Mouse (Mus musculus) retina, adult 2 months (tissue): Measurements from ENCODE around the gene Kcnk10.
A peak's percentile ranks its signal among the peaks of the same experiment; 100 is the strongest.
"Not testable (repeated sequence)": the region's sequence is repeated elsewhere in the genome, so short reads cannot be mapped to it uniquely, and the experiment has no call there.

Experiments used
- DNase-seq: peaks from one replicate; pipeline ENCODE4 v3.0.0-alpha.2; 2012; ENCODE audit warnings: low read depth, low spot score

Gene Kcnk10

DNA sequence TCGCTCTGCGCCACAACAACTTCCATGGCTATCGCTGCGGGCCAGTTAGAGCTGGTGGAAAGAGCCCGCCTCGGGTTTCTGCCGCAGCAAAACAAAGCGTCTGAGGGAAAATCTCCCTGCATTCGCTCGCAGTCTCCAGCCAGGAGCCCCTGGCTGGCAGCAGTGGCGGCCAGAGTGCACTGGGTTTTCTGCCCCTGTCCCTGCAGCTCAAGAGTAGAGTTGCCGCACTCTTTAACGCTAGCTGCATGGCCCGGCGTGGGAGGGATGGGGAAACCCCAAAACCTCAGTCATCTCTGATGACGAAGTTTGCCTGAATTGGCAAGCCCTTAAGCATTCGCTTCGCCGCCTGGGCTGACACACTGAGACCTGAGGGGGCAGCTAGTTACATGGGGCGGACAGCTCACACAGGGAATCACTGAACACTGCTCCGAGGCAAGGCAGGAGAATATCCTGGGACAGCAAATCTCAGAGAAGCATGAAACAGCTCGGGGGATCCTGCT is at the start of gene Kcnk10:
TSS of gene Kcnk10 (minus strand) at position 450 of the 500 bp plus-strand sequence.
- DNase-seq = no peak

DNA sequence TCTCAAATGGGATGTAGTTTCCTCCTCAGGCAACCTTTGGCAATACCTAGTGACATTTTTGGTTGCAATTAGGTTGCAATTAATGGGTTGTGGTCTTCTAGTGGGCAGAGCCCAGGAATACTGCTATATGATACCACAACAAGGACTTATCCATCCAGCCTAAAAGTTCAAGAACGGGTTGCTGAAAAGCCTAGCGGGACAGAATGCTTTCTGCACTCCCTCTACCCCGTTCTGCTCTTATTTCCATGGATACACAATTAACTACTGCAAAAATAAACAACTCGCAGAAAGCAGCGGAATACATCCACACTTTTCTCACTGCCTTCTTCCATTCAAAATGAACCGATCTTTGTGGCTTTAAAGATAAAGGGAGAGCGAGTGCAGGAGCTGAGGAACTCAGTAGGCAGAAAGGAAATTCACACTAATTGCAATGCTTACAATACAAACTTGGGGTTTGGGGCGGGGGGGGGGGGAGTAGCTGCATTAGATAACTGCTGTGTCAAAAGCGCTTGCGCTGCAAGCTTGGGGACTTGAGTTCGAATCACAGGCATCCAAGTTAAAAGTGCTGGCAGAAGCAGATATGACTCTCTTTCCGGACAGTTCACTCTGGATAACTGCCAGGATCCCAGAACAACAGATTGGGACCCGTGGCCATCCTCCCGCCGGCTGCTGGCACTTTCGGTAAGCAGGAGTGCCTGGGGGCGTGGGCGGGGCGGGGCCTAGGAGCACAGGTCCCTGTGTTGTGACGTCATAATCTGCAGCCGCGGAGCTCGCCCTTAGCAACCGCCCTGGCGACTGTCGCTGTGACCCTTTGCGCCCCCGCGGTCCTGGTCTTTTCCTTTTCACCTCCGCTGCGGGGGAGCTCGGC is 49.5 kb upstream of the Kcnk10 start, which contains the start of gene Spata7:
TSS of gene Spata7 (plus strand) at position 766 of the 868 bp plus-strand sequence.
- peak; percentile 65 for DNase-seq

DNA sequence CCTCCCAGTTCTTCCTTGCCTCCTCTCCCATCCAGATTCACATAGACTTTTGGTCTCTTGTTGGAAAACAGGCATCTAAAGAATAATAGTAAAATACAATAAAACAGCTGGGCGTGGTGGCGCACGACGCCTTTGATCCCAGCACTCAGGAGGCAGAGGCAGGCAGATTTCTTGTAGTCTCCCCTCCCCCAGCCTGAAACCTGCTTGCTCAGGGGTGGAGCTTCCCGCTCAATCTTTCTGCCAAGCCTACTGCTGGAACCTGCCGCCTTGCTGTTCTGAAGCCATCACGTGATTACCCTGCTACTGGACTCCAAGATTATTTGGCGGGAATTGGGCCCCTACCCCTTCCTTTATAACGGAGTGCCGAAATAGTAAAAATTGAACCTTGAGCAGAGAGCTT is 45.2 kb upstream of the Kcnk10 start:
- DNase-seq = not testable (repeated sequence)

DNA sequence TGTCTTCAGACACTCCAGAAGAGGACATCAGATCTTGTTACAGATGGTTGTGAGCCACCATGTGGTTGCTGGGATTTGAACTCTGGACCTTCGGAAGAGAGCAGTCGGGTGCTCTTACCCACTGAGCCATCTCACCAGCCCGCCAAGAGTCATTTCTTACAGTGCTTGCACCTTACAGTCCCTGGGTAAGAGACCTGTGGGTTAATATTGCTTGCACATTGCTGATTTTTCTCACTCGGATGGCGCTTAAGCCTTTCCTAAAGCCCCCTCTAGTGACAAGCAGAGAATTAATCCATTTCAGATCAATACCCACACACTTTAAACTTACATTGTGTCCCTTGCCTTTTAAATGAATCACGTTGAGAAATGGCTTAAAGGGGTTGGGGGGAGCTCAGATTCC is 42.8 kb upstream of the Kcnk10 start:
- DNase-seq = not testable (repeated sequence)

DNA sequence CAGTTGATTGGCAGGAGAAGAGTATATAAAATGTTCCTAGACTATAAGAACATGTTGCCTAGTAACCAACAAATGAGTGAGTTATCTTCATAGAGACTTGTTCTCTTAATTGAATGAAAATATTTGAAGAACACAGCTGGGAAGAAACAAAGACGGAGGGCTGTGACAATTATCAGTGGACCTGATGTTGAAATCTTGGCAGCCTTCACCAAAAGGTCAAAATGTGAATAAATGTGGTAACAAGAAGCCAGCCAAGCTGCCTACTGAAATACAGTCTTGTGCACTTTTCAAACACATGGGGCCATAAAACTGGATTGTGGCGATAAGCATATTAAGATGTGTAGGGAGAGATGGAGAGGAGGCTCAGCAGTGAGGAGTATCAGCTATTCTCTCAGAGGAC is 41.4 kb upstream of the Kcnk10 start:
- DNase-seq = no peak

DNA sequence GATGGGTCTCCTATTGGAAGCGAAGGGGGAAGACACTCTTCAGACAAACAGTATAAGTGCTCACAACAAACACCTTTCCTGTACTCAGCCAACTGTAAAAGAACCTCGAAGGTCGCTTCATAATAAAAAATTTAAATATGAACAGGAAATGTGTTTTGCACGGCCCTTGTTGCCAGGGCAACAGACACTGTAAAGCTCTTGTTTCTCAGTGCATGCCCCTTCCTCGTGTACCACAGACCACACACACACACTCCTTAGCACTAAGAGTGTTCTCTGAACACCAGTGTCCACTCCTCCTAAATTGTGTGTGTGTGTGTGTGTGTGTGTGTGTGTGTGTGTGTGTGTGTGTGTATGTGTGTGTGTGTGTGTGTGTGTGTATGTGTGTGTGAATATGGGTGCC is 37.6 kb upstream of the Kcnk10 start:
- DNase-seq = no peak

DNA sequence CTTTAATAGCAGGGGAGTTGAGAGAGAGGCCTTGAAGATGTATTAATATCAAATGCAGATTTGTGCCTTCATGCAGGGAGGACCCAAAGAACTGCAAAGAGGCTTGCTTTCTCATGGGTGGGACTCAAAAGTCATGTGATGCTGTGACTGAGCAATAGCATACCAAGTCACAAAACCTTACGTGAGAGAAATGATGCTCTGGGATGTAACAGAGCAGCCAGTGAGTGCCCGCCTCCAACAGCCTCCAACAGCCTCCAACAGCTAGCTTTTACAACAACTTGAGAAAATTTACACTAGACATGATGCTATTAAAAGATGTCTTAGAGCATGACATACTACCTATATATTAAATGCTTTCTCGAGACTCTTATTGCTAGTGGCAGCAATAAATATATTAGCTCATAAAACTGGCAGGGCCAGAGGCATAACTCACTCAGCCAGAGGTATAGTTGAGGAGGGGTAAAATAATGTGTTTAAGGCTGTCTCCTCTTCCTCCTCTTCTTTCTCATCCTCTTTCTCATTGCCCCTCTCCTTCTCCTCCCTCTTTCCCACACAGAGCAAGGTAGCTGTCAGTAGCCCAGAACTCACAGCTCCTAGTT is 36.9 kb upstream of the Kcnk10 start:
- no peak for DNase-seq

DNA sequence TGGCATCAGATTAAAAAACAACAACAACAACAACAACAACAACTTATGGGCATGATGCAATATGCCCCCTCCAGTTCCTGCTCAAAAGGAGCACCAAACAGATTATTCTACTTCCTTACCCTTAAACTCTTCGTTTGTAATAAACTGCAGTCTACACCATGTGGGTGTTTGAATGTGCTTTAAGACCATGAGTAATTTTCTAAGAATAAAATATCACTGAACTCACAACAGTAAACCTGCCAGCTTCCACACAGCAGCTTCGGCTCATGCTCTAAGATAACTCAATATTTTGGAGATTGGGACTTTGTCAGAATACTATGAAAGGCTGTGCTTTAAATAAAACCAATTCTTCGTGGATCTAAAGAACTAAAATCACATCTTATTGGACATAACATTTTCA is 32.2 kb upstream of the Kcnk10 start:
- DNase-seq = no peak

DNA sequence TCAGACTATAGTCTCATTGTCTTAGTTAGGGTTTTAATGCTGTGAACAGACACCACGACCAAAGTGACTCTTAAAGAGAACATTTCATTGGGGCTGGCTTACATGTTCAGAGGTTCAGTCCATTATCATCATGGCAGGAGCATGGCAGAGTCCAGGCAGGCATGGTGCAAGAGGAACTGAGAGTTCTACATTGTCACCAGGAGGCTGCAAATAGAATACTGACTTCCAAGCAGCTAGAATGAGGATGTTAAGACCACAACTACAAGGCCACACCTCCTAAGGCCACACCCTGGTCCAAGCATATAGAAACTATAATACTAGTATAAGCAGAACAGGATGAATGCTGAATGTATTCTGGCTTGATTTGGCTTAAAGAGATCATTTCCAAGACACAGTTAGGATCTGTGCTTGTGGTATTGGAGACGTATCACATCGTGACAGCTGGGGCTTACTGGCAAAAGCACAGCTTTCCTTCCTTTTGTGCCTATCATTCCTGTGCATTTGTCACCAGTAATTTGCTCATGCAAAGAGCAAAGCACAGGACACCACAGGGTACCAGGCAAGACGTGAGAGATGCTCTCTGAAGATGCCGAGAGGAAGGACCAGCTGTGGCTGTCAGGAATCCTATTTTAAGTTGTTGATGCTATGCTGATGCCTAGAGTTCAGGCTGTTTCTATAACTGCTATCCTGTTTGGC is 28.6 kb upstream of the Kcnk10 start:
- DNase-seq = no peak

DNA sequence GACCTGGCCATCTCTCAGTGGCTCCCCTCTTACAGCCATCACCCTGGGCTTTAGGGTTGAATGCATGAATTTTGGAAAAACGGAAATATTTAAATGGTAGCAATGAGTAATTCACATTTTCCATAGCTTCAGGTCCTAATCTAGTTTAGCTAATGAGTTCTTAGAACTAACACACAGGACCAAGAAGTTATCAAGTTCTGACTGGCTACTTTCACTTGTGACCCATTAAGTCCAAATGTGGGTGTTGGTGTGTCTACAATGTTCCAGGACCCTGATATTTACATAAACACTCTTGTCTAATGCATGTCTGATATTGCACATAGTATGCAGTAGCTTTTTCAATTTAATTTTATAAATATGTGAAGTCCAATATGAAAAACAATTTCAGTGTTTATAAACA is 27.2 kb upstream of the Kcnk10 start:
- no peak for DNase-seq

DNA sequence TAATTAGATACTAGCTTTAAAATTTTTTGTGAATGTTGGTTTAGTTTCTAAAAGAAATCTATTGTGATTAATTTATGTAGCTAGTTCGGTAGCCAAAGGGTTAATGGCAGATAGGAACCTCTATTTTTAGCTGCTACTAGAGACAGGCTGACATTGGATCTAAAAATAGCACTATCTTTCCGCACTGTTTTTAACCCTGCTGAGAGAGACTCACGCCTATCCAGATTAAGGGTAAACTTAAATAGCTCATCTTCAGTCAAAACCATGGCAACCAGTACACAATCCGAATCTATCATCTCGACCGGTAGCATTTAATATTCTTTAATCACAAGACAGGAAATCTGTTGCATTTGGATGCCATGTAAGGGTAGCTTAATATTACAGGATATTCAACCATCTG is 24.0 kb upstream of the Kcnk10 start:
- no peak for DNase-seq

DNA sequence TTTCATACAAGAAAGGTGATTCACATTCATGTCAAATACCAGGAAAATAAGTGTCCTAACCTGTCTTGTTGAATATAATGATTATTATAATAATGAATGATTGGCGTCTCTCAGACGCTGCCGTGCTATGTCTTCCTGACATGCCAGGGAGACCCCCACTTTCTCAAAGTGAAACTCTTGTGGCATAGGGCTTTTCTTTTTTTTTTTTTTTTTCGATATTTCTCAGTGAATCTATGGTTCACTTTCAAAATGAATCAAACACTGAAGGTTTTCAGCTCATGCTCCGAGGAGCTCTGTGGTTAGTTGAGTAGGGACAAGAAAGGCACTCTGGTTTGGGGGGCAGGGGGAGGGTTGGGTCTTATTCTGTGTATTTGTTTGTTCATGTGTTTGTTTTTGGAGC is 22.8 kb upstream of the Kcnk10 start:
- no peak for DNase-seq

DNA sequence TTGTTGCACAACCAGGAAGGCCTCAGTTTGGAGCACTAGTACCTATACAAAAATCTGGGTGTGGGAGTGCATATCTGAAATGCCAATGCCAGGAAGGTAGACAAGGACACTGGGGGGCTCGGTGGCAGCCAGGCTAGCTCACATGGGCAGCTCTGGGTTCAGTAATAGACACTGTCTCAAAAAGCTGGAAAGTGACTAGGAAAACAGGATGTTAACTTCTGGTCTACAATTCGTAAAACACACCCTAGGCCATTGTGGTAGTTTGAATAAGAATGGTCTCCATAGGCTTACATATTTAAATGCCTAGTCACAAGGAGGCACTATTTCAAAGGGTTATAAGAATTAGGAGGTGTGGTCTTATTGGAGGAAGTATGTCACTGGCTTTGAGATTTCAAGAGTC is 12.9 kb upstream of the Kcnk10 start:
- DNase-seq = no peak

DNA sequence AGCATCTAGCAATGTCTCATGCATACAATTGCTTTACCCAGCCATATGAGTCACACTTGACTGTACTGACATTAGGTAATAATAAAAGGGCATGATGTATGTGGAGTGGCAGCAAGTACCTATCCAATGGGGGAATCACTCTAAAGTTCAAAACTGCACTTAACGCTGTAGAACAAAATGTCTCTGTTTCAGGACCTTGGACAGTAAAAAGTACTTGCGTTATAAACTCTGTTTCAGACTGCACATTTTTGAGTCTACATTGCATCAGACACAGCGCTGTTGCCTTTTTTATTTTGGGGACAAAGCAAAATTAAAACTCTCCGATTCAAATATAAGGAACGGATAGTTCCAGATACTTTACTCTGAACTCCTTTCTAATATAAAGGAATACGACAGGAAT is 10.5 kb upstream of the Kcnk10 start:
- DNase-seq = no peak

DNA sequence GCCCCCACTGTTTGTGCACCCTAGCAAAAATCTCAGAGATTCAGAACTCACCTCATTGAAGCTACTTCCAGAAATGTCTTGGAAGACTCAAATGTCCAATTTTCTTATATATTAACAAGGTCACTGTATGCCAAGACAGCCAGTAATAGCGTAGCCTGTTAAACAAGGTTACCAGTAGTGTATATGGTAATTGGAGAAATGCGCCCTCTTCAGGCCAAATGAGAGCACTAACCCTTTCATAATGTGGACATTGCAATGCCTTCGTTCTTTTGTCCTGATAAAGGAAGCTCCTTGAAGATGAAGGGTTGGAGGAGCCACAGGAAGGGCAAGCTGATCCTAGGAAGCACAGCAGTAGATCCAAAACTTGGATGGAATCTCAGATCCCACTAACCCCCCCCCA is 7.2 kb upstream of the Kcnk10 start:
- no peak for DNase-seq

DNA sequence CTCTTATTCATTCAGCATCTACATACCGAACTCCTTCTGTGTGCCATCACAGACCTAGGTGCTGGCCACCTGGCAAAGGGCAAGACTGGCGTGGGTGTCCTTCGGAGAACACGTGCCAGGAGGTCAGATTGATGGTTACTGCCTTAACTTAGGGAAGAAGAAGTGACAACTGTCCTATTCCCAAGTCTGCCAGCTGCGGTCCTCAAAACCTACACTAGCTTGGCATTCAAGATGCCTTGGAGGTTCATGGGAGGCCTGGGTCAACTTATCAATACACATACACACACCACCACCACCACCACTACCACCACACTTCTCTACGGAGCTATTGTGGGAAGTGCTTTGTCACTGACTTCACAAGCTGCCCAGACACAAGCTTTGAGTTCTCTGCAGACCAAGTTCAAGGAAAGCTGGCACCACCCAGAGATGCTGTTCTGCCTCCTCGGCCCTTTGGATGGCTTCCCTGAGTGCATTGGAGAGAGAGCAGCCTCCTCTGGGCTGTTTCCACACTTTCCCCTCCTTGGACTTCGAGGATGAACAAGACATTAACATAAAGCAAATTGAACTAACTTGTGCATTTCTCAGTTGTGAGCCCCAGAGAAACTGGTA is 2.1 kb downstream of the Kcnk10 start:
- DNase-seq = no peak

DNA sequence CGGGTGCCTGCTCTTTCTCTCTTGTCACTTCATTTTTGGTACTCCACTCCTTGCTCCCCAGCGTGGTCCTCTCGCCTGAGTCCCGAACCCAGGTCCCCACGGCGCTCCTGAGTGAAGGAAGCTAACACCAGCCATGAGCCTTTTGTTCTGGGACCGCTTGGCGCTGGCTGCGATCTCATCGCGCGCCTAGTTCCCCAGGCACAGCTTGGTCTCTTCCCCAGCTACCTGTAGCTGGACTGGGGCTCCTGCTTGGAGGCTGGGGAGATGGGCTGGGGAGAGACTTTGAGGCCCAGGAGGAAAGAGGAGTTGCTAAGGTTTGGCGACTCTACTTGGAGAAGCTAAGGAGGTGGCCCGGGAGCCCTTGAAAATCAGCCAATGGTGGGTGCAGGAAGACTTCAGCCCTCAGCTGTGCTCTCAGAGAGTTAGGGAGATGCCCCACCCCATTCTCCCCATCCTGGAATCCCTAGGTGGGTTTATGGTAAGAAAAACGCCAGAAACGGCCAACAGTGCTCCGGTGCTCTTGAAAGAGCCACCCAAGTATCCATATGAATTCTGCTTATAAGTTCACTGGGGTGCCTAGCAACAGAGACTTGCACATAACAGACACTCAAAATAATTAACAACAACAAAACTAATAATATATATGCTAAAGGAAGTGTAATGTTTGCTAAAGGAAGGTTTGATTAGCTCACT is 2.8 kb downstream of the Kcnk10 start:
- DNase-seq = no peak

DNA sequence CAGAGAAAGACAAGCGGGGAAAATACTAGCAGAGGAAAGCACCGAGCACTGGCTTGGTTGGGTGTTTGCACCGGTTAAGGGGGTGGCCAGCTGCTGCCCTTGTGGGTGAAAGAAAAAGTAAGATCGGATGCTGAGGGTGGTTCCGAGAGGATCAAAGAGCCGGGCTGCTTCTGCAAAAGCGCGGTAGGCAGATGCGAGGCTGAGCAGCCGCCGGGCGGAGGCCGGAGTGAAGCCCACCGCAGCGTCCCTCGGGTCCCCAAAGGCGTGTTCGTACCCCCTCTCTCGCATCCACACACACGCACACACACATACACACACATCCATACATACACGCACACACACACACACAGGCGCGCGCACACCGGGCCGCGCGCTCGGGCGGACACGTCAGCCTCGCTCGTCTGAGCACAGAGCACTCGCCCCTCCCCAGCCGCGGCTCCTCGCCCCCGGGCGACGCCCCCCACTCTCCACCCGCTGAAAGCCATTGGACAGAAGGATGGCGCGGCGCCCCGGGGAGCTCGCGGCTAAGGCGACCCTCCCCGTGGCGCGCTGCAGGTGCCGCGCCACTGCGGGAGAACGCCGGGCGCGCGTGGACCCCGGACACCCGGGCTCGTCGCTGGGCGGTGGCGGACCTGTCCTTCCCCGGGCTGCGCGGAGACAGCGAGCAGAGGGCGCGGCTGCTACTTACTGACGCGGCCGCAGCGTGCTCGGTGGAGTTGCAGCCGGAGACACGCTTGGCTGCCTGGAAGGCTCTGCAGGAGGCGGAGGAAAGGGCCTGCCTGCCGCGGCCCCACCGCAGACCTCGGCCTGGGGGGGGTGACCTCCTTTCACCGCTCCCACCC is 3.5 kb downstream of the Kcnk10 start:
- no peak for DNase-seq

DNA sequence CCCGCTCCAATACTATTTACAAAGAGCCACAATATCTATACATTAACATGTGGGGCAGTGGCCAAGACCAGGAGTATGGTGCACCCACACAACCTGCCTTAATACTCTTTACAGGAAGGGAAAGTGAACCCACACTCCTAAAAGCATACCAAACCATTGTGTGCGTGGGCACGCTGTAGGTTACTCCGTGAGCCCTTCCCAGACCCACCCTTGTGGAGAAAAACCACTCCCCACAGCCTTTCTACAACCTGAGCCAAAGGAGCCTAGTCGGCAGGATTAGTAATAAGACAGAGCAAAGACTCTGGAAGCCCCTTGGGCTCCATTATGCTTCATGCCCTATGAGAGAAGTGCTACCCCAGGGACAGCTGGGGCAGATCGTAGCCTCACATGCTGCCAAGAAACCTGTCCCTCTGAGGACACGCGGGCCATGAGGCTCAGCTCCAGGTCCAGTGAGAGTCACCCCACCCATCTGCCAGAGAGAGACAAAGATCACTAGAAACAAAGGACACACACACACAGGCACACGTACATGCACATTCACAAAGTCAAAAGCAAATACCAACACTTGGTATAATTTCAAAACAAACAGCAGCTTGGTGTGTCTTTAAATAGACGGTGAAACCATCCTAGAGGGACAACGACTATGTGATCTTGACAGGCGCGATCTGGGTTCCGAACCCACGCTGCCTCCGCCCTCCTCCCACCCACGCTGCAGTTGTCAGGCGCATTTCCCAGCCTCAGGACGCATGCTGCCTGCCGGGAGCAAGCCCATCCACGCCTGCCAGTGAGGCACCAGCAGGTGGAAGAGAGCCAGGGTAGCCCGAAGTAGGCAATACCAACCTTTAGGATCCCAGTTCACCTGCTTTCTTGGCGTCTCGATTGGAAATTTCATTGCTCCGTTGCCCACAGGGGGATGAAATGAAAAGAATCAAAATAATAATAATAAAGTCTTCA is 4.5 kb downstream of the Kcnk10 start:
- DNase-seq = no peak
